In the genomic region with DNA sequence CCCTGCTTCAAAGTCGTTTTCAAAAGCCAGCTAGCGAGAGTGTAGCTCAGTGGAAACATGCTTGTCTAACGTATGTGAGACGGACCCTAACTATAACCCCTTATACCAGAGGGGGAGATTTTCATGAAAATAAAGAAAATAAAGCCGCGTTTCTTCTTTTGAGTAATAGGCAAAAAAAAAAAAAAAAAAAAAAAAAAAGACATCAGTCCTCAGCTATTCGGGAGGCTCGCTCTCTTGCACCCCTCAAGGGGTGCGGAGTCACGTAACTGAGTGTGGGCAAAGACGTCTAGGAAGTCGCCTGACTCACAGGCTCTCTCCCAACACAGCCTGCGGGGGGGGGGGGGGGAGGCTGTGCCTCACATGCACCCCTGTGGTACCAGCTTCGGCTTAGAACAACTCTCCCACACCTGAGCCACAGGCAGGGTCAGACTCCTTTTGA, we compare ENCODE assay signal across 8 mouse cellular contexts. TPM values are rescaled to one million over a fixed set of nuclear protein-coding genes. Genes with fewer than 3 reads are reported as not detected.
A peak's percentile ranks its signal among the peaks of the same experiment; 100 is the strongest.
DNase-seq lines count a peak whose midpoint lies in the region; ATAC-seq and TF ChIP-seq lines count a peak whose summit lies in the region.

No protein-coding gene starts in this region.

- H3K4me2 ChIP-seq in liver, embryonic 14.5 days (ENCODE audit: low read depth): peak overlapping the region; percentile 92

- WGBS in liver, embryonic 14.5 days (ENCODE audit: insufficient replicate concordance): 40% methylated on average over 14 of the region's 14 CpGs

- no peaks in the 10 kb centered on the region for H3K27me3 ChIP-seq in liver, embryonic 14.5 days (ENCODE audit: control insufficient read depth, insufficient read depth, low read length)

- peaks cover 8% of the 10 kb centered on the region; the same call in 1 of the 2 replicates for H3K36me3 ChIP-seq in liver, embryonic 14.5 days (replicated peaks; ENCODE audit: control insufficient read depth, insufficient read depth, low read depth)

- TF ChIP-seq EP300 in liver, embryonic 14.5 days (IDR thresholded peaks at IDR 0.05; ENCODE audit: low read depth): no peak

- DNase-seq in CD4-positive, CD25-positive, alpha-beta regulatory T cell, adult 2 months (ENCODE audit: low read depth, low spot score): peak; percentile 57
- peak; percentile 22 for DNase-seq in thymus, postnatal 0 days (ENCODE audit: low spot score)
- DNase-seq in thymus, postnatal 4 days: no peak
- no peak for DNase-seq in liver, embryonic 14.5 days (ENCODE audit: low read depth in 3 of 3, low spot score in 3 of 3)
- no peak for DNase-seq in urinary bladder, adult 2 months (ENCODE audit: low spot score)
- DNase-seq in spleen, postnatal 36 days (ENCODE audit: low spot score in 2 of 2): no peak
- DNase-seq in gastrocnemius, postnatal 25 days: no peak

- peak overlapping the region; percentile 93 for H3K9ac ChIP-seq in liver, embryonic 14.5 days (replicated peaks)

- no peak for TF ChIP-seq CTCF in liver, embryonic 14.5 days (IDR thresholded peaks at IDR 0.05; ENCODE audit: low read depth)

- H3K9me3 ChIP-seq in liver, embryonic 14.5 days (ENCODE audit: control insufficient read depth, low read length): no peaks in the 10 kb centered on the region

- no peak overlapping the region for H3K27ac ChIP-seq in liver, embryonic 14.5 days

- H3K4me1 ChIP-seq in liver, embryonic 14.5 days (replicated peaks; ENCODE audit: control insufficient read depth in 2 of 2, insufficient read depth in 2 of 2, low read length in 1 of 2): peaks cover 2 to 10% of the 10 kb centered on the region in 2 experiments

- ATAC-seq in CD4-positive, CD25-positive, alpha-beta regulatory T cell, adult 4 months: no peak
- ATAC-seq in liver, embryonic 14.5 days (ENCODE audit: insufficient read depth): no peak

- H3K4me3 ChIP-seq in liver, embryonic 14.5 days (ENCODE audit: insufficient read depth in 1 of 2, low read depth in 2 of 2, low read length in 2 of 2): peak overlapping the region; percentile 85

RNA-seq across cellular contexts. Expression of a gene that starts 1.3 kb away (rescaled TPM):
- polyA plus RNA-seq in CD4-positive, CD25-positive, alpha-beta regulatory T cell, adult 4 months (2017; shearing (Covaris generic)): 10 to 100 TPM; 10.7 to 11.4 TPM
- 11.1 and 13.8 TPM in 2 replicates for polyA plus RNA-seq in thymus, postnatal 0 days (2015; fragmentation: Nextera tagmentation; extraction: Ambion mirVana)
- polyA plus RNA-seq in liver, embryonic 14.5 days (2012; rRNA removed): 15.5 and 16.4 TPM in 2 replicates
- 3.1 and 3.7 TPM in 2 replicates for polyA plus RNA-seq in liver, embryonic 14.5 days (2014; fragmentation: Nextera tagmentation; extraction: Ambion mirVana)
- polyA plus RNA-seq in urinary bladder, adult 2 months (2012; rRNA removed): 58.8 and 65.6 TPM in 2 replicates
- 10 to 100 TPM; 18.0 to 21.8 TPM for total RNA-seq in gastrocnemius, postnatal 25 days (2021)

RNA-seq across cellular contexts. Expression of a gene that starts 35.3 kb away (rescaled TPM):
- not detected for polyA plus RNA-seq in CD4-positive, CD25-positive, alpha-beta regulatory T cell, adult 4 months (2017; shearing (Covaris generic))
- 0.46 and 0.49 TPM in 2 replicates for polyA plus RNA-seq in thymus, postnatal 0 days (2015; fragmentation: Nextera tagmentation; extraction: Ambion mirVana)
- polyA plus RNA-seq in liver, embryonic 14.5 days (2012; rRNA removed): 0.02 TPM in 1 of 2 replicates, not detected in the other
- 0.04 TPM in 1 of 2 replicates, not detected in the other for polyA plus RNA-seq in liver, embryonic 14.5 days (2014; fragmentation: Nextera tagmentation; extraction: Ambion mirVana)
- 0.13 and 0.17 TPM in 2 replicates for polyA plus RNA-seq in urinary bladder, adult 2 months (2012; rRNA removed)
- 10 to 100 TPM; 73.4 to 94.9 TPM for total RNA-seq in gastrocnemius, postnatal 25 days (2021)

Comparison
In these comparisons a context has a peak if more than half of its experiments do, and no peak if none do; other contexts are left out.
1. DNase-seq: peak in CD4-positive, CD25-positive, alpha-beta regulatory T cell, adult 2 months (single experiment) and thymus, postnatal 0 days (single experiment); none in thymus, postnatal 4 days (single experiment), liver, embryonic 14.5 days (0 of 3), urinary bladder, adult 2 months (single experiment), spleen, postnatal 36 days (0 of 2) and gastrocnemius, postnatal 25 days (single experiment).